Mouse (Mus musculus): Measurements from ENCODE around the gene Lrrc47. TPM values are rescaled to one million over a fixed set of nuclear protein-coding genes. Genes with fewer than 3 reads are reported as not detected.

The Lrrc47 gene
- polyA plus RNA-seq, 1 experiment from 2014 or later = 20.2 TPM

- Histone ChIP-seq H3K9me3 (no peaks in the 10 kb centered on the region), H3K36me3 (no peaks in the 10 kb centered on the region), H3K4me3 (no peak overlapping the region), H3K27ac (no peak overlapping the region), H3K4me1 (replicated peaks) (no peaks in the 10 kb centered on the region), H3K27me3 (ENCODE audit: insufficient read depth, poor library complexity, severe bottlenecking) (peaks cover 19% of the 10 kb centered on the region)
- DNase-seq (ENCODE audit: low spot score) = peak; percentile 32
- 63% methylated on average over 14 of the region's 14 CpGs for WGBS
These were observed 53.6 kb downstream of the Lrrc47 start for GRCm38 (mm10) chr4:154064827-154065773.

GRCm38 (mm10) chr4:154070896-154071295 lies 59.4 kb downstream of the Lrrc47 start:
- Histone ChIP-seq H3K4me3 (no peak overlapping the region), H3K27ac (no peak overlapping the region), H3K9me3 (no peaks in the 10 kb centered on the region), H3K36me3 (no peaks in the 10 kb centered on the region), H3K4me1 (replicated peaks) (peaks cover 21% of the 10 kb centered on the region; the same call in 1 of the 2 replicates), H3K27me3 (ENCODE audit: insufficient read depth, poor library complexity, severe bottlenecking) (peaks cover 47% of the 10 kb centered on the region)
- peak; percentile 47 for DNase-seq (ENCODE audit: low spot score)
- WGBS = 0% methylated on average over 5 of the region's 5 CpGs

Other genes starting within 250 kb of the Lrrc47 start
- 131 and 150 TPM in 2 replicates for gene A430005L14Rik, start 54.5 kb upstream of the Lrrc47 start, polyA plus RNA-seq (2016; fragmentation: Nextera tagmentation; extraction: Ambion mirVana)
- 12.0 and 14.9 TPM in 2 replicates for gene Dffb, start 36.6 kb upstream of the Lrrc47 start, polyA plus RNA-seq (2016; fragmentation: Nextera tagmentation; extraction: Ambion mirVana)
- gene Cep104, start 36.5 kb upstream of the Lrrc47 start, polyA plus RNA-seq (2016; fragmentation: Nextera tagmentation; extraction: Ambion mirVana) = 21.1 and 22.5 TPM in 2 replicates
- gene Smim1, start 14.5 kb downstream of the Lrrc47 start, polyA plus RNA-seq (2016; fragmentation: Nextera tagmentation; extraction: Ambion mirVana) = 25.9 and 32.9 TPM in 2 replicates
- gene Ccdc27, start 30.9 kb downstream of the Lrrc47 start, polyA plus RNA-seq (2016; fragmentation: Nextera tagmentation; extraction: Ambion mirVana) = not detected in 2 replicates
- gene Trp73, start 128.5 kb downstream of the Lrrc47 start, polyA plus RNA-seq (2016; fragmentation: Nextera tagmentation; extraction: Ambion mirVana) = 1.8 and 2.7 TPM in 2 replicates
- gene Wrap73, start 130.6 kb downstream of the Lrrc47 start, polyA plus RNA-seq (2016; fragmentation: Nextera tagmentation; extraction: Ambion mirVana) = 44.3 and 52.6 TPM in 2 replicates
- 122 and 150 TPM in 2 replicates for gene Tprgl, start 148.9 kb downstream of the Lrrc47 start, polyA plus RNA-seq (2016; fragmentation: Nextera tagmentation; extraction: Ambion mirVana)
- 28.2 and 29.2 TPM in 2 replicates for gene Megf6, start 159.0 kb downstream of the Lrrc47 start, polyA plus RNA-seq (2016; fragmentation: Nextera tagmentation; extraction: Ambion mirVana)

Data from hindbrain, embryonic 10.5 days (tissue).